Mouse (Mus musculus) intestine, embryonic 16.5 days (tissue): Measurements from ENCODE around the gene Pla2r1. TPM values are rescaled to one million over a fixed set of nuclear protein-coding genes. Genes with fewer than 3 reads are reported as not detected.

Experiments
- ATAC-seq: fragments of 200-750 bp; cut with Nextera tagmentation; 2 replicates; pipeline ENCODE4 v1.8.0; 2017; ENCODE audit warnings: moderate TSS enrichment, moderate library complexity
- H3K27ac ChIP-seq: fragments of 300-500 bp; sonication (generic); 2 replicates; pipeline ENCODE4 v1.5.1; 2014; ENCODE audit warnings: mild to moderate bottlenecking, low read length
- H3K27me3 ChIP-seq: fragments of 300-500 bp; sonication (generic); replicated peaks from 2 replicates; pipeline ENCODE4 v1.6.1; 2014; ENCODE audit warnings: low read length, control low read depth, mixed read lengths; ENCODE audit not compliant: control insufficient read depth, insufficient read depth
- H3K36me3 ChIP-seq: fragments of 300-500 bp; sonication (generic); 2 replicates; pipeline ENCODE4 v1.6.1; 2014; ENCODE audit warnings: low read length, control low read depth; ENCODE audit not compliant: control insufficient read depth, insufficient read depth
- H3K4me1 ChIP-seq: fragments of 300-500 bp; sonication (generic); 2 replicates; pipeline ENCODE4 v1.6.1; 2014; ENCODE audit warnings: low read length, control low read depth, mixed read lengths; ENCODE audit not compliant: control insufficient read depth, insufficient read depth
- H3K4me2 ChIP-seq: fragments of 300-500 bp; sonication (generic); 2 replicates; pipeline ENCODE4 v1.6.1; 2014; ENCODE audit warnings: low read depth, low read length, control low read depth
- H3K4me3 ChIP-seq: fragments of 300-500 bp; sonication (generic); 2 replicates; pipeline ENCODE4 v1.5.1; 2014; ENCODE audit warnings: mild to moderate bottlenecking, low read length
- H3K9ac ChIP-seq: fragments of 300-500 bp; sonication (generic); 2 replicates; pipeline ENCODE4 v1.6.1; 2014; ENCODE audit warnings: low read depth, low read length
- H3K9me3 ChIP-seq: fragments of 300-500 bp; sonication (generic); 2 replicates; pipeline ENCODE4 v1.6.1; 2016; ENCODE audit warnings: low read length, control low read depth; ENCODE audit not compliant: control insufficient read depth
- WGBS: fragments of 180-500 bp; shearing (Covaris S2); extraction: QIAGEN DNeasy Blood & Tissue Kit; methylation state at CpG from one replicate; pipeline ENCODE4 v1.1.7; 2014; 5-methylcytosine and 5-hydroxymethylcytosine counted together
- polyA plus RNA-seq: library from polyadenylated mRNA; unstranded; fragments of >200 nt; fragmentation: Nextera tagmentation; extraction: Ambion mirVana; gene quantifications from 2 replicates; pipeline ENCODE4 v1.2.1, GENCODE M21; 2015

Gene Pla2r1
- polyA plus RNA-seq, 1 experiment from 2014 or later: 2.4 TPM

- no peak overlapping the region for H3K4me3 ChIP-seq
- H3K4me1 ChIP-seq: no peaks in the 10 kb centered on the region
- no peak overlapping the region for H3K4me2 ChIP-seq
- H3K9me3 ChIP-seq: no peaks in the 10 kb centered on the region
- ATAC-seq: no peak
- 93% methylated on average over 7 of the region's 7 CpGs for WGBS
- no peaks in the 10 kb centered on the region for H3K27me3 ChIP-seq
- H3K9ac ChIP-seq: no peak overlapping the region
- no peaks in the 10 kb centered on the region for H3K36me3 ChIP-seq
- H3K27ac ChIP-seq: no peak overlapping the region
These were observed 100.7 kb downstream of the Pla2r1 start for GRCm38 (mm10) chr2:60452376-60452775.

GRCm38 (mm10) chr2:60451119-60451773 lies 101.9 kb downstream of the Pla2r1 start:
- Histone ChIP-seq H3K27me3 (no peaks in the 10 kb centered on the region), H3K4me3 (no peak overlapping the region), H3K4me1 (no peaks in the 10 kb centered on the region), H3K9ac (no peak overlapping the region), H3K36me3 (no peaks in the 10 kb centered on the region), H3K9me3 (no peaks in the 10 kb centered on the region), H3K27ac (no peak overlapping the region; the same call in 1 of the 2 replicates), H3K4me2 (no peak overlapping the region)
- 56% methylated on average over 3 of the region's 3 CpGs for WGBS
- ATAC-seq: peak; percentile 55; the same call in 1 of the 2 replicates

GRCm38 (mm10) chr2:60449732-60450131 lies 103.4 kb downstream of the Pla2r1 start:
- Histone ChIP-seq H3K27ac (no peak overlapping the region), H3K36me3 (no peaks in the 10 kb centered on the region), H3K4me2 (no peak overlapping the region), H3K27me3 (no peaks in the 10 kb centered on the region), H3K9me3 (no peaks in the 10 kb centered on the region), H3K9ac (no peak overlapping the region), H3K4me3 (no peak overlapping the region), H3K4me1 (0 out of 2 replicates have a peak, but pooled peaks cover under 1% of the 10 kb centered on the region)
- WGBS: 66% methylated on average over 6 of the region's 6 CpGs
- 0 out of 2 replicates have a peak, but pooled peaks have one; percentile 25 for ATAC-seq

GRCm38 (mm10) chr2:60444711-60445509 lies 108.2 kb downstream of the Pla2r1 start:
- peak; percentile 81 for ATAC-seq
- H3K36me3 ChIP-seq: no peaks in the 10 kb centered on the region
- no peak overlapping the region for H3K9ac ChIP-seq
- 0 out of 2 replicates have a peak, but pooled peaks cover 3% of the 10 kb centered on the region for H3K4me1 ChIP-seq
- no peak overlapping the region for H3K4me3 ChIP-seq
- 65% methylated on average over 9 of the region's 9 CpGs for WGBS
- H3K27me3 ChIP-seq: no peaks in the 10 kb centered on the region
- no peak overlapping the region for H3K27ac ChIP-seq
- no peaks in the 10 kb centered on the region for H3K9me3 ChIP-seq
- no peak overlapping the region for H3K4me2 ChIP-seq

DNA sequence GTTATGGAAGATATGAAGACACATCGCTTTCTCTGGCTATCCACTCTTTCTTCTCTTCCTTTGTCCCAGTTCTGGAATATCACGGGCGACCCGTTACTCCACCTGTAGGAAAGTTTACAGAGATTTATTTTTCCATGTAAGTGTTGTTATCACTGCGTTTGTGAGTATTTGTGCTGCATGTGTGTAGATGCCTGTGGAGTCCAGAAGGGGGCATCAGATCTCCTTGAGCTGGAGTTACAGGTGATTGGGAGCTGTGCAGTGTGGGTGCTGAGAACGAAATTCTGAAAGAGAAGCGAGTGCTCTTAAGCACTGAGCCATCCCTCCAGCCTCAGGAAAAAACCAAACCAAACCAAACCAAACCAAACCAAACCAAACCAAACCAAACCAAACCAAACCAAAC lies 109.8 kb downstream of the Pla2r1 start:
- Histone ChIP-seq H3K36me3 (no peaks in the 10 kb centered on the region), H3K27ac (no peak overlapping the region), H3K4me1 (0 out of 2 replicates have a peak, but pooled peaks cover 3% of the 10 kb centered on the region), H3K9me3 (no peaks in the 10 kb centered on the region), H3K4me2 (no peak overlapping the region), H3K27me3 (no peaks in the 10 kb centered on the region), H3K9ac (no peak overlapping the region), H3K4me3 (no peak overlapping the region)
- 93% methylated on average over 7 of the region's 7 CpGs for WGBS
- no peak for ATAC-seq

DNA sequence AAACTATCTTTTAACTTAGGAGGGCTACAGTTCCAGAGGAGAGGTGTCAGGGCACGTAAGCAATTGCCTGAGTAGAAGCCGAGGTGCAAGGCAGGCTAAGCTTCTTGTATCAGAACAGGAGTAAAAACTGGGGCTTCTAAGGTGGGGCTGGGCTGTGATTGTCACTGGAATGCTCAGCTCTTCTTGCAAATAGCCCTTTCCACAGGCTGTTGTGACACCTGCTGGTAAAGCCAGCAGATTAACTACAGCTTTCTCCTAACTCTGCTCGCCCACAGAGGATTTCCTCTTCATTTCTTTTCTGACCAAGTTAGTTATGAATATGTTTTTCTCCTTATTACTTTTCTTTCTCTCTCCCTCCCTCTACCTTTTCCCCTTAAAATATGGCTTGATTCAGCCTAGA lies 111.2 kb downstream of the Pla2r1 start:
- H3K4me1 ChIP-seq: 0 out of 2 replicates have a peak, but pooled peaks cover 3% of the 10 kb centered on the region
- WGBS: 30% methylated on average over 3 of the region's 3 CpGs
- no peak overlapping the region for H3K9ac ChIP-seq
- ATAC-seq: no peak
- no peaks in the 10 kb centered on the region for H3K27me3 ChIP-seq
- no peak overlapping the region for H3K4me2 ChIP-seq
- H3K4me3 ChIP-seq: no peak overlapping the region
- no peaks in the 10 kb centered on the region for H3K9me3 ChIP-seq
- H3K27ac ChIP-seq: no peak overlapping the region
- H3K36me3 ChIP-seq: no peaks in the 10 kb centered on the region

DNA sequence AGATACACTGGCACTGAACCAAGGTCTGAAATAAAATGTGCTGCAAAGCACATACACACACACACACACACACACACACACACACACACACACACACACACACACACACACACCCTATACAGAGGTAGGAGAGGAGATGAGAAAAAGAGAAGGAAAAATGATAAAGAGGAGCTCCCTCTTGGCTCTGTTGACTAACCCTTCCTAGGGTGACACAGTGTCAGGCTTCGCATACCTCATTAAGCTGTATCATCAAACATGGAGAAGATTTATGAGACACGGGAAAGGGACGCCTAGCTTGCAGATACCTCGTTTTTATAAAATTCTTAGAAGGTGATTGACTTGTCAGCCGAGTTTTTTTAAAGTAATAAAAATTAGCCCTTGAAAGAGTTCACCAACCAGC lies 116.3 kb downstream of the Pla2r1 start:
- no peak overlapping the region for H3K9ac ChIP-seq
- no peaks in the 10 kb centered on the region for H3K4me1 ChIP-seq
- no peak overlapping the region for H3K27ac ChIP-seq
- no peaks in the 10 kb centered on the region for H3K9me3 ChIP-seq
- no peaks in the 10 kb centered on the region for H3K36me3 ChIP-seq
- WGBS: 67% methylated on average over 5 of the region's 5 CpGs
- H3K4me2 ChIP-seq: no peak overlapping the region
- no peak for ATAC-seq
- H3K27me3 ChIP-seq: no peaks in the 10 kb centered on the region
- no peak overlapping the region for H3K4me3 ChIP-seq

DNA sequence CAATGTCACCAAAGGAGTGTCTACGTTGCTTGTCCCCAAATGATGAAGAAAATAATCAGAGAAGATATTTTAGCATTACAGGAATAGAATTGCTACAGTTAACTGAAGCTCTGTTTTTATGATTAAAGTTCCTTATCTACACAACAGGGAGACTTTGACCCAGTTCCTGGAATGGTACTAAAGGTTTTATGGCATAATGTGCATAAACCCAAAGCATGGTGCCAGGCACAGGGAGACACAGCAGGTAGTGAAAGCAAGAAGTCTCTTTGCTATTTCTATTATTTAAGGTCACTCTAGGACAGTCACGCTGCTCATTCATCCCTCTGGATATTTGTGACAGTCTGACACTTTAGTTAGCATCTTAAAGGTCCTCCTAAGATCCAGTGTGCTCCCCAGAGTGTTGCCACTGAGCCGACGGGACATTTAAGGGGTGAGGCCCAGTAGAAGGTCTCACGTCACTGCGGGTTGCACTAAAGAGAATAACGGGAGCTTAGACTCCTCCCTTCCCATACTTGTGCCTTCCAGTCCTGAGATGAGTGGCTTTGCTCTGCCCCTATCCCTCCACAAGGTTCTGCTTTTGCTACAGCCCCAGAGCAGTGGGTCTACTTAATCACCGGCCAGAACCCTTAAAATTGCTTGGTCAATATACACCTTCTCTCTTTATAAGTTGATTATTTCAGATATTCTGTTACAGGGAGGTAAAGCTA lies 122.6 kb downstream of the Pla2r1 start:
- Histone ChIP-seq H3K27me3 (no peaks in the 10 kb centered on the region), H3K4me1 (peaks cover 3% of the 10 kb centered on the region; the same call in 1 of the 2 replicates), H3K4me2 (peak overlapping the region; percentile 37; the same call in 1 of the 2 replicates), H3K9me3 (no peaks in the 10 kb centered on the region), H3K36me3 (no peaks in the 10 kb centered on the region), H3K4me3 (no peak overlapping the region), H3K9ac (no peak overlapping the region), H3K27ac (no peak overlapping the region)
- WGBS: 61% methylated on average over 8 of the region's 8 CpGs
- ATAC-seq: peak; percentile 93

- 14% methylated on average over 6 of the region's 6 CpGs for WGBS
- Histone ChIP-seq H3K4me2 (no peak overlapping the region), H3K36me3 (no peaks in the 10 kb centered on the region), H3K9ac (no peak overlapping the region), H3K9me3 (no peaks in the 10 kb centered on the region), H3K4me1 (0 out of 2 replicates have a peak, but pooled peaks cover 2% of the 10 kb centered on the region), H3K27me3 (no peaks in the 10 kb centered on the region), H3K27ac (no peak overlapping the region), H3K4me3 (no peak overlapping the region)
- peak; percentile 87 for ATAC-seq
These were observed 135.0 kb downstream of the Pla2r1 start for GRCm38 (mm10) chr2:60418075-60418474.
